Mouse (Mus musculus): ENCODE measurements at regions not wholly inside any gene's neighbourhood (a gene's known extent, or its start where the extent isn't known, plus 50 kb on each side); places are given as distances from the start of the nearest gene placed in this dataset.

GRCm38 (mm10) chr2:137598136-137598535 is 481.7 kb upstream of the Jag1 start:
- TF ChIP-seq CHD2 (IDR thresholded peaks at IDR 0.05; ENCODE audit: low read depth, low read length) (no peak), MAFK (IDR thresholded peaks at IDR 0.05; ENCODE audit: insufficient read depth, low read depth, low read length) (no peak)

Data from ES-E14 (cell line).